Mouse (Mus musculus): ENCODE data around the gene Lsg1.

GRCm38 (mm10) chr16:30586935-30587493, 378 bp downstream of the Lsg1 start:
- TF ChIP-seq POLR2A (IDR thresholded peaks at IDR 0.05; ENCODE audit: low read depth, low read length) (no peak), CTCF (conservative IDR thresholded peaks at IDR 0.05; ENCODE audit: insufficient read depth, insufficient read length, low read depth, low read length) (no peak)

Measured in kidney, adult 2 months (tissue).